Mouse (Mus musculus) cerebellum, postnatal 14 days (tissue): ENCODE measurements around the gene Vrk3.

ENCODE experiments used
- DNase-seq, 2 experiments: peaks; one replicate each; pipeline ENCODE4 v3.0.0; 2021; ENCODE audit warnings: mixed read lengths in 2 of 2

Gene Vrk3

DNA sequence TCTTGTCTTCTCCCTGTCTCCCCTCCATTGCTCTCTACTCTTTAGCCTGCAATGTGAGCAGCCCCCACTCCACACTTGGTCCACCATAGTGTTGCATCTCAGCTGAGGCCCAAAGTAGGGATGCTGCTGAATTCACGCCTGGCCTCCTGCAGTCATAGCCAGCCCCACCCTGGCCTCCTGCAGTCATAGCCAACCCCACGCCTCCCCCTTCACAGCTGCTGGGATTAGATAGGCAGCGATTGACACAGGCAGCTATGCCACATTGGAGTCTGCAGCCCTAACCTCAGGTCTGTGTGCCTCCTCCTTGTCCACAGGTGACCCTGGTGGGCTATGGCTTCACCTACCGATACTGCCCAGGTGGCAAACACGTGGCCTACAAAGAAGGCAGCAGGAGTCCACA lies 19.9 kb downstream of the Vrk3 start:
- no peak for DNase-seq

DNA sequence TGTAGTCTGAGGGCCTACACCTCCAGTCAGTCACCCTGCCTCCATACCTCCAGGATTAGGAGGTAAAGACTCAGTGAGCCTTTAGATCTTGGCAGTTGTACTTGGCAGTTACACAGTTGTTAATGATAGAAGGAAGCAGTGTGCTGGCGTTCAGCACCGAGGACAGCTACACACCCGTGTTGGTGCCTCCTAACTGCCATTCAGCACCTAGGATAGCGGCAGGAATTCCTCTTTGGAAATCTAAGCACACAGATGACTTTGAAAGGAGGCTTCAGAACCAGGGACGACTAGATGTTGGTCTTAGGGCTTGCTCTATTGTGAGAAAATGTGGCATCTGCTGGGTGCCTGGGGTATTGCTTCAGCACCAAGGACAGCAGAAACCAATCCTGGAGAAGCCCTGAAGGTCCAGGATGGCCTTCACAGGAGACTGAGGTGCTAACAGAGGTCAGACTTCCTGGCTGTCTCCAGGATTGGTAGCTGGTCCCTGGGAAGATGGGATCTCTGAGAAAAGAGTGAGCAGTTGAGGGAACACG lies 21.9 kb downstream of the Vrk3 start:
- DNase-seq, result peak in 1 of 2 experiments; percentile 21

DNA sequence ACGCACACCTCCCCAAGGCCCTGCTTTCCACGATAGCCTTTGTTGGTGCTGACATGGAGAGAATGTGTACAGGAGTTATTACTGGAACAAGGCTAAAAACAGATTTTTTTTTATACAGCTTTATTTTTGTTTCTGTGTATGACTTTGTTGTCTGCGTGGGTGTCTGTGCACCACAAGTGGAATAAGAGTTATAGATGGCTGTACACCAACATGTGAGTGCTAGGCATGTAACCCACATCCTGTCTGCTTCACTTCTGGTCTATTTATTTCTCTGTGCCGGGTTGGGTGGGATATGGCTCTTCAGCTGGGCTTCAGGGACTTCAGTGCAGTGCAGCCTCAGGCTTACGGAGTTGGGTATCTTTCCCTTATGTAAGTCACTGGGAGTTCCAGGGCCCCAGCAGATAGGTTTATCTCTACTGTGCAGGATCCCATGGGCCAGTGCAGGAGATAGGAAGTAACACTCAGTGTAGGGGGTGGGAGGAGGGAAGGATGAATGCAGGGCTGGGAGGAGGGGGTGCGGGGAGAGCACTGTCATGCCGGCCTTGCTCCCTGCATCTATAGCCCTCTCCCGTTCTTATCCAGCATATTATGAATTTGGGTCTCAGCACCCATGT lies 24.5 kb downstream of the Vrk3 start:
- DNase-seq, result no peak

DNA sequence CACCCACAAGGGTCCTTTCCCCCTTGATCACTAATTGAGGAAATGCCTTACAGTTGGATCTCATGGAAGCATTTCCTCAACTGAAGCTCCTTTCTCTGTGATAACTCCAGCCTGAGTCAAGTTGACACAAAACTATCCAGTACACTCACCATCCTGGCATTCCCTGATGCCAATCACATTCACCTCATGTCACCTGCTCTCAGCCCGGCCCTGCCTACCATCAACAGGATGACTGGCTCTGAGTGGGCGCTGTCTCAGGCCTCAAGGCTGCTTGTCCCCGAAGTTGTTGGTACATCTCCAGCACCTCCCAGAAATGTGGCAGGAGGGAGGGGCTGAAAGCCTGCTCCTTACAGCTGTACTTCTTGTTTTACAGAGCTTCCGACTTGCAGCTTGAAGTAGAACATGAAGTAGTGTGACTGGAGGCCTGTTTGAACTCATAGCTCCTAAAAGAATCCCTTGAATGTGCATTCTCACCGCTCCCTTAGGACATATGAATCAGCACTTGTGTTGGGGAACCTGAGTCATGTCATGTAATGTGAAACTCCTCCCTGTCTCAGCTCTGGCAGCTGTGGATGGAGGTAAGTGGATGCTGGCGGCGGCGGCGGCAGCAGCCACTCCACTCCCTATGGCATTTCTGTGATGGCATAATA lies 28.8 kb downstream of the Vrk3 start:
- DNase-seq, result no peak

DNA sequence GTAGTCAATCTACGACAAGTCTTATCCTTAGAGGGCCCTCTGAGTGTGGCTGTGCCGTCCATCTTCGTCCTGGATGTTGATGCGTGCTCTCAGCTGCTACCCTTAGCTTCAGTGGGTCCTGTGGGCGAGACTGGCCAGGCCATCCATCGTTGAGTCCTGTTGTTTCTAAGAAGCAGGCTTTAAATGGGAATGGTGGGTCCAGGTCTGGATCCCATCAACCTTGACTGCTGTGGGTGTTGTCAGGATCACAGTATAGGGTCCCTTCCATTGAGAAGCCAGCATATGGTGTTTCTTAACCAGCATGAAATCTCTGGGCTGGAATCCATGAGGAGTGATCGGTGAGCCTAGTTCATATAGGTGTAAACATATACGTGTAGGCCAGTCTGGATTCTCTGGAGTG lies 31.9 kb downstream of the Vrk3 start:
- no peak for DNase-seq

DNA sequence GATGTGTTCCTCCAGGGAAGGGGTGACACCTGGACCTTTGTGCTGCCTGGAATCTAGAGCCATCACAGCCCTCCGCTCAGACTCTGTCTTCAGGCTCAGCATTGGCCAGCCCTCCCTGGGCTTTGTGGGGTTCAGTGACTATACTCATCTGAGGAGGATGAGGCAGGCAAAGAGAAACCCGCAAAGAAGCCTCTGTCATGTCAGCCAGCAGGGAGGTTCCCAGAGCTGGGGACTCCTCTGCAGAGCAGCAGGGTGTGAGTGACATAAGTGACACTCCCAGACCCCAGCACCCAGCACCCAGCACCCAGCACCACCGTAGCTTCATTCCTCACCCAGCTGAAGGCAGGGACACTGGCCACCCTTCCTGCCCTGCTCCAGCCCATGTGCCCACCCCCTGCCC lies 41.3 kb downstream of the Vrk3 start:
- DNase-seq, result no peak

DNA sequence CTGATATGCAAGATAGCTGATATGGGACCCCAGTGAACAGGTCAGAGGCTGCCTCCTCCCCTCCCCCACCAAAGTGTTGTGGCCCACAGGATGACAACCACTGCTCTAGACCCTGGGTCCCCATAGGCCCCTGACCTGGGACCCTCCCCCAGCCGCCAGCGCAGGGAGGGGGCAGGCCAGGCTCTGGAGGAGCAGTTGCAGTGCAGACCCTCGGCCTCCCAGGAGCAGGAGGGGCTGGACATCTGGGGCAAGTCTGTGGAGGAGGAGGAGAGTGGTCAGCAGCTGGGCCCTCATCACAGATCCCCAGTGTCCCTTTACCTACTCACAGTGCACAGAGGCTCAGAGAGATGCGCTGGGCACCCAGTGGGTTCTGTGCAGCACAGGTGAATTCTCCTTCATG lies 41.9 kb downstream of the Vrk3 start:
- DNase-seq, result no peak

DNA sequence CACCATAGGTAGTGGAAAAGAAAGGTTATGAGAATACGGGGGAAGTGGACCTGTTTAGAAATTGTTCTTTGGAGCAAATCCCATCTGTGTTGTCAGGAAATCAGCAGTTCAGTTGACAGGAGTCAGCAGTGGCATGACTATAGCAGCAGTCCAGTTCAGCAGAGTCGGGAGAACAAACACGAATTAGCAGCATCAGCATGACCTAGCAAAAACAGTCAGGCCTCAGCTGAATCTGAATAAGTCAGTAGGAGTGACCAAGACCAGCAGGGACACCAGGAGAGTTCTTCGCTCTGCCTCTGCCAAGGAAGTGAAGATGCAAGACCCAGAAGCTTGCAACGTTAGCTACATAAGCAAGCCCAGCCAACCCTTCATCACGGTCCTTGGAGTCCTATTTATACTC lies 44.6 kb downstream of the Vrk3 start:
- DNase-seq, result no peak

DNA sequence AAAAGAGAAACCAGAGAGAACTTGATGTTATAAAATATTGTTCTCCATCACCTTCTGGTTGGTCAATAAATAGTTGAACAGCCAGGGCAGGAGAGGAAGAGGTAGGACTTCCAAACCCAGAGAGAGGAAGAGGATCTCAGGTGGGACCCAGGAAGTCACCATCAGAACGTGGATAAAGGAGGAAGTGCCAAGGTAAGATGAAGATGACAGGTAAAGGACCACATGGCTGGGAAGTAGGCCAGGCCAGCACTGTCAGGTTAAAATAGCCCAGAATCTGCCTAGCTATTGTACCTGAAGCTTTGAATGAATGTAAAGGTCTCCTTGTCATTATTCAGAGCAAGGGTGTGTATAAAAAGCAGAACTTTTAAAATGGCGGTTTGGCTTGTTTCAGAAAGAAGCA lies 60.7 kb downstream of the Vrk3 start:
- no peak for DNase-seq

DNA sequence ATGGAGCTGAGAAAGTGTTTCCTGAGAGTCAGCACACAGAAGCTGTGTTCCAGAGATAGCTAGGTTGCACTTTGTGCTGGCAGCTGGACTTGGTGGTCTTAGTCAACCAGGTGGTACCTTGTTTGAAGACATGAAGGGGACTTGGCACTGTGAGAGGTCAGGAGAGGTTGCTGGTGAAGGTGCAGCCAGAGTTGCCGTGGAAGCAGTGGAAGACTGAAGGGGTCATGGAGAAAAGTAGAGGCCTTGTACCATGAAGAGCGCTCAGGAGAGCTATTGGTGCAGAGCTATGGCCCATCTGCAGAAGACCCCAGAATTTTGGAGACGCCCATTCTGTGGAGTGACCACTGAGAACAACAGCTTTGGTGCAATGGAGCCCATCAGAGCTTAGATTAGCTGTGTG lies 61.3 kb downstream of the Vrk3 start:
- no peak for DNase-seq

DNA sequence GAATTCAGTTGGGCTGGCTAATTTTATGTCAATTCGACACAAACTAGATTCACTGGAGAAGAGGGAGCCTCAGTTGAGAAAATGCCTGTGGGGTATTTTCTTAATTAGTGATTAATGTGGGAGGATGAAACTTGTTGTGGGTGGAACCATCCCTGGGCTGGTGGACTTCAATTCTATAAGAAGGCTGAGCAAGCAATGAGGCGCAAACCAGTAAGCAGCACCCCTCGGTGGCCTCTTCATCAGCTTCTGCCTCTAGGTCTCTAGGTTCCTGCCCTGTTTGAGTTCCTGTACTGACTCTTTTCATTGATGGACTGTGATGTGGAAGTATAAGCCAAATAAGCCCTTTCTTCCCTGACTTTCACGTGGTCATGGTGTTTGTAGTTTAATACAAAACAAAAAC lies 62.2 kb downstream of the Vrk3 start:
- no peak for DNase-seq

DNA sequence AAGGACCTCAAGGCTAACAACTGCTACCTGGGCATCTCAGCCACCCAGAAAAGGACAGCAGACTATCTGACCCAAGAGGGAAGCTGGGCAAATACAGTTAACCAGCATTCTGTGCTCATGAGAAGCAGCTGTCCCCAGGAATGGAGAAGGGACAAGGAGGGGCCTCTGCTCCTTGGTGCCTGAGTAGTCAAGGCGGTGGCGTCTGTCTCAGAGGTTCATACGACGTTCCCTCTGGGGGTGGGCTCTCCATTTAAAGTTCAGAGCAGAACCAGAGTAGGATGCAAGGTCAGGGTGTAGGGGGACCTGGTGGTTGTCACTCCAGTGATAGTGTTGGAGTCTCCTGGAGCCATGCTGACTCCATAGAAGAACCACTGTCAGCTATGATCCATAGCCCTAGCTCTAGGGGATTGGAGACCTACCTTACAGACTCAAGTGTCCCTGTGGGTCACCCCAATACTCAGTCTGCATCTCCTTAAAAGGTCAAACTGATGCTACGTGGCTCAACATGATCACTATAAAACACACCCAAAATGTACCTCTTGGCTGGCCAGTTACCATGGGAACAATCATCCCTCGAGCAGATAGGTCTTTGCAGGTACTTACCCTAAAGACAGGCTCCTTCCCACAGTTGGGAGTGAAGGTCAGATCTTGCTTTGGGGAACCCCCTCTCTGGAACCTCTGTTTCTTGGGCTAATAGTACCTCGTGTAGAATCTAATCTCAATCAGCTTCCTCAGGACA lies 62.8 kb downstream of the Vrk3 start:
- no peak for DNase-seq

DNA sequence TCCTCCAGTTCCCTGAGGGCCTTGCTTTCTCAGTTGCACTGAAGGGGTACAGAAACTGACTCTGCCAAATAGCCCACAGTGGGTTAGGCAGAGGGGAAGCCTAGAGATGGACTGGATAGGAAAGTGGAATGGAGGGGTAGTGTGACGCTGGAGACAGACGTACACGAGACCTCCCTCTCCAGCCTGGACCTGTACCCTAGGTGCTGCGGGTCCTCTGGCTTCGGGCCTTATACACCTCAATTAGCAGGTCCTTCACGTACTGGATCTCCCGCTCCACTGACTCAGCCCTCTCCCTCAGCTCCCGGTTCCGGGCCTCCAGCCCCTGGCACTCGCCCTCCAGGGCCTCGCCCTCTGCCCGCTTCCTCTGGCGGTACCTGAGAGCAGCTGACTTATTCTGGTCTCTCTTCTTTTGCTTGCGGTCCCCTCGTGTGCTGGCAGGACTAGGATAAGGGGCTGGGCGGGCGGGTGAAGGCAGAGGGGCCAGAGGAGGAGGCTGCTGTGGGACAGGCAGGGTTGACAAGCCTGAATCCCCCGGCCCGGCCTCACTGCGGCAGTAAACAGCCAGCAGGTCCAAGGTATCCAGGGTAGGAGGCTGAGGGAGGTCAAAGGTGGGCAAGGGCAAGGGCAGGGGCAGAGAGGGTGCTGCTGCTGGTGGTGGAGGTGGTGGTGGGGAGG lies 64.6 kb downstream of the Vrk3 start:
- DNase-seq, result no peak

DNA sequence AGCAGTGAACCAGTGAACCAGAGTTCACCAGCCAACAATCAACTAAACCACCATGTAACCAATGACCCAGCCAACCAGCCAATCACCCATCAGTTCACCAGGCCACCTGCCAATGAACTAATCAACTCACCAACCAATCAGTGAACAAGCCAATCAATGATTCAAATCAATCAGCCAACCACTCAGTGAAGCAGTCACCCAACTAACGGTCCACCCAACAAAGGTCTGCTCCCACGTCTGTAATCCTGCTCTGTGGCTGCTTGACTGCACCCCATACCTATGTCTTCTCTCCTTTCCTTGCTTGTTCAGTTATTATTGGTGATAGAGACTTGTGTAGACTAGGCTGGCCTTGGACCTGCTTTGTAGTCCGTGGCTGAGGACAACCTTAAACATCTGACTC lies 65.8 kb downstream of the Vrk3 start:
- DNase-seq, result no peak

DNA sequence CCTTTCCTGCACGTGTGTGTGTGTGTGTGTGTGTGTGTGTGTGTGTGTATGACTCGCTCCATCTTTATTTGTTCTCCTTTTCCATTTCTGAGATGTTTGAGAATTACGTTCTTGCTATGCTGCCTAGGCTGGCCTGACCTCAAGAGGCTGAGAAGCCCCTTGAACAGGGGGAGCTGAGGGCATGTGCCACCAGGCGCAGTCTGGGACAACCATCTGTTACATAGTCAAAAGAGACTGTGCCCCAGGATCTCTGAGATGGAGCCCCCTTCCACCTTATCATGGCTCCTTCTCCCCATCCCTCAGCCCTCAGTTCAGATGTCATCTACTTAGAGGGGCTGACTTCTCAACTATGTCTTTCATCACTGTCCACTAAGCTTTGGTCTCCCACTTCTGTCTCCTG lies 66.2 kb downstream of the Vrk3 start:
- DNase-seq, result no peak

DNA sequence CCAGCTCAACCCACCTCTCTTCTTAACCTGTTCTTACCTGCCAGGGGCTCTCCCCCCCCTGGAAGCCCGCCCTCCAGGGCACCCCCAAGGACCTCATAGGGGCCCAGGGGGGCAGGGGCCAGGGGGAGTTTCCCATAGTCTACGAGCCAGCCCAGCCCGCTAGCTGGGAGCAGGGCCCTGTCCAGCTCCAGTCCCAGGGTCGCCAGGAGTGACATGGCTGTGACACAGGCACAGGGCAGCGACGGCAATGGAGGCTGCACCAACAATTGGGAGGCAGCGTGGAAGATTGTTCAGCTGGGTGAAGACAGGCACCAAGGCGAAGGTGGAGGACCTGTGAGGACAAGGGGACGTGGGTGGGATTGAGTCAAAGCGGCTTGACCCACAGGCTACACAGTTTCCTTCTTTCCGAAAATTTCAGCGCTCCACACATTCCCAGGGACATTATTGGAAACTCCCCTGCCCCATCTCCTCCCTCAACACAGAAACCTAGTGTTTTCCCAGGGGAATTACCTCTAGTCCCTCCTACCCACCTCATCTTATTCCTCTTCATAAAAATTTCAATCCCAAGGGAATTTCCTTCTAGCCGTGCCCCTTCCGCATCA lies 66.8 kb downstream of the Vrk3 start:
- peak; percentile 38 to 43 for DNase-seq

DNA sequence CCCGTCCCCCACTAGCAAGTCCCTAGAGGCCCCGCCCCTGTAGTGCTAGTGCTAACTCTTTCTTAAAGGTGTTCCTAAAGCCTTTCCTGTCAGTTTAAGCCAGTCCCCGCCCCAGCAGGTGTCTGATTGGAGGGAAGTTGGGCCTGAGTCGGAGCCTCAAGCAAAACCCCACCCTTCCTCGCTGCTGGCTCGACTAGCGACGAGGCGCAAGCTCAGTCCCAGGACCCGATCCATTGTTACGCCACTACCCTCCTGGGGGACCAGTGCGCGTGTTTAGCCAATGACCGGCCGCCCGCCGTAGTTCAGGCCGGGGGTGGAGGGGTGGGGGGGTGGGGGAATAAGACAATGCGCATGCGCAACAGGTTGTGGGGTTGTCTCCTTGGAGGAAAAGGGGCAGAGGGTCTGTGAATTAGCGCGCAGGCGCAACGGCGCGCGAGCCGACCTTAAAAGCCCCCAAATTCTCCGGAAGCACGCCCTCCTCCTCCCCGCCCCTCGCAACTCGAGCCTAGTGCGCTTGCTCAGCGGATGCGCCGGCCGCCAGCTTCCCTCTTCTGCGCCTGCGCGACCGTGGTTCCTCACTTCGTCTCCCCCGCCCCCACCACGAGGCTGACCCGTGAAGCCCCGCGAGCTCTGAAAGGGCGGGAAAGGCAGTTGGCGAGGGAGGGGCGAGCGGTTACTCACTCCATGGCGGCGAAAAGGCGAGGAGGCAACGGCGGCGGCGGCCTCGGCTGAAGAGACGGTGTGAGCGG lies 67.7 kb downstream of the Vrk3 start, which contains the start of the genes Nup62 and Il4i1:
Nup62 (plus strand) TSS at position 368 of the 749 bp plus-strand sequence.
Il4i1 (plus strand) TSS at position 667 of the 749 bp plus-strand sequence.
- DNase-seq, result peak; percentile 99 to 100

DNA sequence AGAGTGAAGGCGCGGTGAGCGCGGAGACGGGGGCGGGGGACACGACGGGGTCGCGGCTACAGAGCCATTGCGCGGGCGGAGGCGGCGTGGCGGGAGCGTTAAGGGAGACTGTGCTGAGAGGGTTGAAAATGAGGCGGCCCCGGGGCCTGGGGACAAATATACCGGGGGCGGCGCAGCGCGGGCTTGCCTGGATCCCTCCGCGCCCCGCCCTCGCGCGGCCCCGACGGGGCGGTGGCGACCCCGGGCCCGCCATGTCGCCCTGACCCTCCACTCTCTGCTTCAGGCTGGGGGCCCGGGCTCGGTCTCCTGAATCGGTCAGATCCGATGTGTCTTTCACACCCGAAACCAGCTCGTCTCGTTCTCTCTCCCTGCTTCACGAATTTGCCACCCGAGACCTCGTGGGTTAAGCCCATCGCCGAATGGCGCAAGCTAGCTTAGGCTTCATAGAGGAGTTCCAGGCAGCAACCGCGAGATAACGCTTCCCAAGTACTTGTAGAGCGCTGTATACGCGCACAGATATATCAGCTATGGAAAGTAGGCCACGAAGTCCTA lies 68.3 kb downstream of the Vrk3 start, which contains the start of gene Atf5:
Atf5 (minus strand) TSS at position 189 of the 552 bp plus-strand sequence.
- DNase-seq, result no peak

DNA sequence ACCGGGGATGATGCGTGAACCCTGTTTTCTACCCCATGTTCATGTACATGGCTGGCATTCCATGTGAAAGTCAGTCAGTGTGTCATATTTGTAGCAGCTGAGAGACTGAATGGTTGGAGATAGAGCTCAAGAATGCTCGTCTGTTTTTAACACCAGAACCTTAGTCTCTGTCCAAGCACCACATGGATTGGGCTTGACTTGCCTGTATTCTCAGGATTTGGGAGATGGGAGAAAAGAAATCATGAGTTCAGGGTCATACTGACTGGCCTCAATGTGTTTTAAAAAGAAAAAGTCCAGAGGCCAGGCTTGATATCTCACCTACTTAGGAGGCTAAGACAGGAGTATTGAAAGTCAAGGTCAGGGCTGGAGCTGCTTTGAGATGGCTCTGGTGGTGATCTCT lies 69.2 kb downstream of the Vrk3 start:
- DNase-seq, result no peak

DNA sequence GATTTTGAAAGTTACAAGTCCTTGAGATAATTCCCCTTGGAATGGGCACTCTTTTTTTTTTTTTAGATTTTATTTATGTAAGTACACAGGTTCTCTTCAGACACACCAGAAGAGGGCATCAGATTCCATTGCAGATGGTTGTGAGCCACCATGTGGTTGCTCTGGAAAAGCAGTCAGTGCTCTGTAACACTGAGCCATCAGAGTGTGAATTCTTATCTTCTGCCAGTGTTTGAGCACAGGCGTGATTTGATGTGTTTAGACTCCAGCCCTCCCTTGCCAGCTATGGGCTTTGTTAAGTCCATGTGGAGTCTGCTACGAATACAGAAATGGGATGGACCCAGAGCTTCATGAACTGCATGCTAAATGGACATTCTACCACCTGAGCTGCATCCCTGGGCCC lies 70.0 kb downstream of the Vrk3 start:
- DNase-seq, result no peak

DNA sequence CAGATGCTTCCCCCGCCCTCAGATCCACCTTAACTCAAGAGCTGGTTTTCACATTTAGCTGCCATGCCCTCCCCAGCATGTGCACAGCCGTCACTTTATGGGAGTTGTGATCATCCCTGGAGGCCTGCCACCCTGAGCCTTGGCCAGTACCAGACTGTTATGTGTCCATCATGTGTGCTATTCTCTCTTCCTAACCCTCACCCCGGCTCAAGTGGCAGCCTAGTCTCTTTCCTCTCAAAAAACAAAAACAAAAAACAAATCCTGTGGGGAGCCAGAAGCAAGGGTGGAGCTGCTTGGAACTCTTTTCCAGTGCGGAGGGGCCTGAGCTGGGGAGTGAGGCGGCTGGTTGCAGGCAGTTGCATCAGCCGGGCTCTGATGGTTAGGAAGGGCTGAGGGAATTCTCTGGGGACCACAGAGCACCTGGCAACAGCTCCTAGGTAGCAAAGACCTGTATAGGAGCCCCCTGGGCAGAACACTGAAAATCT lies 70.6 kb downstream of the Vrk3 start:
- DNase-seq, result peak in 1 of 2 experiments; percentile 67

DNA sequence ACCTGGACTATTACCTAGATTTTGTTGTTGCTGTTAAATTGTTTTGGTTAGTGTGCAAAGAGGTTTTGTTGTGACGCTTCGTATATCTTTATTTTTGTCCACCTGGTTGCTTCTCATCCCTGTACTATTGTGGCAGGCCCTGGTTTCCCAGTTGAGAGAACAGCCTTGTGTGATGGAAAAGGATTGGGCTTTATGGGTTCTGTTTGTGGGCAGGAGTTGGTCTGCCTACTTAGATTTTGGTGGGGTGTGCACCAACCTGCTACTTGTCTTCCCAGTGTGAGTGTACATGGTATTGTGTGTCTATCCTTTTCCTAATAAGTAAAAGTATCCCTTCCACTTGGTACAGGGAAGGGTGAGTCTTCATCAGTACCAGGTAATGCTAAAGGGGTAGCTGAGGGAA lies 71.2 kb downstream of the Vrk3 start:
- no peak for DNase-seq
